Mouse (Mus musculus) gastrocnemius, adult 8-10 months (tissue): Measurements from ENCODE around the gene Acad11. TPM values are rescaled to one million over a fixed set of nuclear protein-coding genes. Genes with fewer than 3 reads are reported as not detected.

Experiments
- DNase-seq, 2 experiments: peaks; one replicate each; pipeline ENCODE4 v3.0.0; 2022; ENCODE audit warnings: low spot score in 2 of 2
- total RNA-seq, 4 experiments: library from RNA; stranded (reverse); gene quantifications; 2 replicates each; pipeline ENCODE4 v1.2.4; 2022

Acad11 gene
- total RNA-seq, 4 experiments from 2014 or later, result 44.8 to 52.2 (median 51.3) TPM

DNA sequence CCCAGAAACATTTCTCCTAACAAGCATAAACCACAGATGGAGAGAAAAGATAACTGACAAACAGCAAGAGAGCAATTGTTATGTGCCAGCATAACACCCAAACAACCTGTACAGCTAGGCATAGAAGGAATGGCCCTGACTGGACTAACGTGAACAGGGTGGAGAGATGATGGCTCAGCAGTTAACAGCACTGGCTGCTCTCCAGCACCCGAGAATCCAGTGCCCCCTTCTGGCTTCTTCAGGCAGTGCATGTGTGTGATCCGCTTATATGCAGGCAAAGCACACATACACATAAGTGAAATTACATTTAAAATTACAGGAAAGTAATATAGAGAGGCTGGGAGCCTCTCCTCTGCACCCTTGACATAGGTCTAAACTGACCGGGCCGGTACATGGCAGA is 16.2 kb downstream of the Acad11 start:
- DNase-seq, result no peak

GRCm38 (mm10) chr9:104080038-104080437 is 16.9 kb downstream of the Acad11 start:
- DNase-seq, result no peak

GRCm38 (mm10) chr9:104085730-104086429 is 22.7 kb downstream of the Acad11 start:
- no peak for DNase-seq

GRCm38 (mm10) chr9:104088555-104088954 is 25.4 kb downstream of the Acad11 start:
- no peak for DNase-seq

- DNase-seq, result no peak
Measured at GRCm38 (mm10) chr9:104092945-104093344, 29.8 kb downstream of the Acad11 start.

- DNase-seq, result no peak
Measured at GRCm38 (mm10) chr9:104098256-104098655, 35.1 kb downstream of the Acad11 start.

- DNase-seq, result no peak
Measured at GRCm38 (mm10) chr9:104099060-104099459, 35.9 kb downstream of the Acad11 start.

- DNase-seq, result no peak
Measured at GRCm38 (mm10) chr9:104100822-104101221, 37.6 kb downstream of the Acad11 start.

DNA sequence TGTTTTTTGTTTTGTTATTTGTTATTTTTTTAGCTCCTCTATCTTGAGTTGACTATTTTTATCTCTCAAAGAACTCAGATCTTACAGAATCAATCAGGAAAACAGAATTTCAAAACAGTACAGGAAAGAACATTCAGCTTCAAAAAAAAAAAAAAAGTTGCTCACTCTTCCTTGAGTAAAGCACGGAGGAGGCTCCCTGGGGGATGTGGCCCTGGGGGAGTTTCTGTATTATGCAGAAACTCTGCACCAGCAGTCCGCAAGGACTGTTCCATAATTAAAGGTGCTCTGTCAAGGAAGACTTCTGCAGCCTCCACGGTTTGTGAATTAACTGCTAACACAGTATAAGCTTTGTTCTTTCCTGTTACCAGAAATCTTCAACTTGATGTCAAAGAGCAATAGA is 38.3 kb downstream of the Acad11 start:
- no peak for DNase-seq

- DNase-seq, result no peak
Measured at GRCm38 (mm10) chr9:104102301-104102700, 39.1 kb downstream of the Acad11 start.

GRCm38 (mm10) chr9:104102901-104103300 is 39.7 kb downstream of the Acad11 start:
- DNase-seq, result no peak

DNA sequence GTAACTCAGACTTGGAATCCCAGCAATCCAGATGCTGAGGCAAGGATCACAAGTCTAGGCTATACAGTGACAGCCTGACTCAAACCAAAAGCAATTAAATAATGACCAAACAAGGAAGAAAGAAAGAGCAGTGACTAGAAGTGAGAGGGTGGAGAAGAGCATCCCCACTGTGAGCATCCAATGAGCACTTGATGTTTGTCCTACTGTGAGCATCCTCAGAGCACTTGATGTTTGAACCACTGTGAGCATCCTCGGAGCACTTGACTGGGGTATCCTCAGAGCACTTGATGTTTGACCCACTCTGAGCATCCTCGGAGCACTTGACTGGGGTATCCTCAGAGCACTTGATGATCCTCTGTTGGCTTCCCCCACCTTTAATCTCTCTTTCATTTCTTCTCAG is 41.8 kb downstream of the Acad11 start:
- no peak for DNase-seq

DNA sequence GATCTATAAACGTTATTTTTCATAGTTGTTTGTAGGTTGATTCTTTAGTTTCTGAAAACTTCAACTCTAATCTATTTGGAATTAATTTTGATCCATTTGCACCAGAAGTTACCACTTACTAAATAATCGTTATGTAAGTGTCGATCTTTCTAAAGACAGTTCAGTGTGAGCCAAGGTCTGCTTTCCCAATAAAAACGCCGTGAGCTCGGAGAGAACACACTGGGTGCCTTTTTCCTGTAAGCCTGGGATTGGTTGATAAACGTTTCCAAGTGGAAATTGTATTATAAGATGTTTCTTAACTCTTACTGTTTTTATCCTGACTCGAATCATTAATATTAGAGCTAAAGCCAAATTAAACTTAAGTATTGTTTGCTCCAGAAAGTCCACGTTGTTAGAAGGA is 43.8 kb downstream of the Acad11 start:
- no peak for DNase-seq

GRCm38 (mm10) chr9:104107482-104107881 is 44.3 kb downstream of the Acad11 start:
- no peak for DNase-seq

- no peak for DNase-seq
Measured at GRCm38 (mm10) chr9:104108571-104109143, 45.5 kb downstream of the Acad11 start.

DNA sequence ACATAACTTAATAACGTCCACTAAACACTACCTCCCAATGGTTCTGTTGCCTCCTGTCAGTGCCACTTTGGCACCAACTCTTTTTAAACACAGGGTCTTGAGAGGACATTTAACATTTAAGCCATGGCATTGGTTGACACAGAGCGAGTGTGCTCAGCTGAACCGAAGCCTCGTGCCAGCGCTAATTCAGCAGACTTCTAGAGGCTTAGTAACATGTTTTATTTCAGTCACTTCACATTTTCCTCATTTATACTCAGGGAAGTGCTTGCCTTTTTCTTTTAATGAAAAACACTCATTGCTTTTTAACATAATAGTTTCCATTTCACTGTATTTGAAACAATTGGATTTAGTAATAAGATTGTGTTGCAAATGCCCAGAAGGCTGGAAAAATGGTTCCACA is 46.0 kb downstream of the Acad11 start:
- DNase-seq, result no peak

- no peak for DNase-seq
Measured at GRCm38 (mm10) chr9:104123101-104123500, 59.9 kb downstream of the Acad11 start.

GRCm38 (mm10) chr9:104123622-104124021 is 60.4 kb downstream of the Acad11 start:
- DNase-seq, result no peak

DNA sequence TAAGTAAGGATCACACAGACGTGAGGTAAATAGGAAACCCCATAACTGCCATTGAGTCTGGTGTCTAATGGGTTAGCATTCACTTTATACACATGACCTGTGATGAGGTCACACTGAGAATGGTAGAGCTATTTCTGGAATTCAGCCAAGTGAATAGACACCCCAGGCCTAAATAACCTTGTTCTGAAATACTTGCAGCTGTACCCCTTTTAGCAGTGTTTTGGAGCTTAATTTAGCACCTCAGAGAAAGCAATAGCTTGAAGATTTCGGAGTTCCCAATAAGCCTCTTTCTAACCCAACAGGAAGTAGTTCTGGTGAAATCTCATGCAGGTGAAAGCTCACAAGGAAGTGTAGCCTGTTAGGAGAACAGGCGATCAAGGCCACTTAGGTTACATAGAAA is 63.7 kb downstream of the Acad11 start, which contains the start of gene Ackr4:
Gene Ackr4, minus strand, starts transcription at position 101 of the 400 bp plus-strand sequence.
- DNase-seq, result no peak

- DNase-seq, result no peak
Measured at GRCm38 (mm10) chr9:104128110-104128509, 64.9 kb downstream of the Acad11 start.

DNA sequence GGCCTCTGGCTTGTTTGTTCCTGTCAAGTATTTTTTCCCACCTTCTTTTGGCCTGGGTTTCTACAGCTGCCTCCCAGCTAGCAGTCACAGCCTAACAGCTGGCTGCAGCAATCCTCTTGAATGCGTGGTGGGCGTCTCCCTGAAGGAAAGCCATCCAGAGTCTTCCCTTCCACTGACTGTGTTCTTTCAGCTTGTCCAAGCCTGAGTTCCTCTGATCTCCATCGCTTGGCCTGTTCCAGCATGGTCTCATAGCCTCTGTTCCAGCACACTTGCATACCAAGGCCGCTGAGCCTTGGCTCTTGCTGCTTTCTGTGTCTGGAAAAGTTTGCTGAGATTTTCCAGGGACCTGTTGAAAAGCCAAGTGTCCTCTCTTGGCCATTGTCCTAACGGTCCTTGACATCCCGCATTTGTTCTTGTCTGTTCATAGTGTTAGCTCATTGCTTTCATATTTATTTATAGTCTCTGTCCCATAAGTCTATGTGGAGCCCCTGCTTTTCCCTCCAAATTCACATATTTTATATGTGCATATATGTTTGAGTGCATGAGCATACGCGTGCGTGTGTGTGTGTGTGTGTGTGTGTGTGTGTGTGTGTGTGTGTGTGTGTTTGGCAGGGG is 67.1 kb downstream of the Acad11 start:
- no peak for DNase-seq

DNA sequence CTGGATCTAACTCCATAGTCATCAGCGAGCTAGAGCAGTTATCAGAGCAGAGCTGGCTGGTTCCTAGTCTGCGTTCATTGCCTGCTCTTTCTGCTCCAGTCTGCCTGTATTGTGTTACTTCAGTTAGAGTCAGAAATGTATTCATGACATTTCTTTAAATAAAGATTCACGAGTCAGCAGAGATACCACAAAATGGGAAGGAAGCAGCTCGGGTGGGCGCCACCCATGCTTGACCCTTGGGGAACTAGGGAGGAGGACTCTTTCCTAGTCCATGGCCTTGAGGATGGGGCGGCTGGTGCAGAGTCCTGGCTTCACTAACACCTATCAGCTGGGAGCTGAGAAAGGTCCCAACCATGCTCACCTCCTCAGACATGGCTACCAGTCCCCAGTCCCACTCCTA is 77.2 kb downstream of the Acad11 start:
- DNase-seq, result no peak

GRCm38 (mm10) chr9:104142805-104143204 is 79.6 kb downstream of the Acad11 start:
- DNase-seq, result no peak
